Mouse (Mus musculus) myocyte (in vitro differentiated cells): ENCODE measurements around the gene Slc15a1.

Experiments used
- CEBPB ChIP-seq: IDR thresholded peaks from 2 replicates; pipeline ENCODE4 v1.6.1; 2011; ENCODE audit warnings: mild to moderate bottlenecking, moderate library complexity; ENCODE audit not compliant: poor library complexity, insufficient read depth, severe bottlenecking
- E2F4 ChIP-seq: IDR thresholded peaks from one replicate; pipeline ENCODE4 v1.6.1; 2011; ENCODE audit warnings: mild to moderate bottlenecking, control low read depth, moderate library complexity; ENCODE audit not compliant: insufficient read depth
- MAX ChIP-seq: IDR thresholded peaks from one replicate; pipeline ENCODE4 v1.6.1; 2011; ENCODE audit warnings: low read depth, mild to moderate bottlenecking, control low read depth
- MYOD1 ChIP-seq, 3 experiments: IDR thresholded peaks; one replicate each; pipeline ENCODE4 v1.6.1; 2011; ENCODE audit warnings: control low read depth in 2 of 3, low read depth in 2 of 3, mild to moderate bottlenecking in 2 of 3, moderate library complexity in 1 of 3; ENCODE audit not compliant: insufficient read length in 2 of 3, control insufficient read depth in 1 of 3
- MYOG ChIP-seq, 3 experiments: IDR thresholded peaks; one replicate each; pipeline ENCODE4 v1.6.1; 2011; ENCODE audit warnings: control low read depth in 2 of 3, low read depth in 2 of 3, mild to moderate bottlenecking in 2 of 3; ENCODE audit not compliant: insufficient read length in 2 of 3, control insufficient read depth in 1 of 3, insufficient read depth in 1 of 3
- POLR2A ChIP-seq: IDR thresholded peaks from one replicate; pipeline ENCODE4 v1.6.1; 2011; ENCODE audit warnings: low read depth, mild to moderate bottlenecking, control low read depth, moderate library complexity; ENCODE audit not compliant: insufficient read length
- POLR2AphosphoS2 ChIP-seq: IDR thresholded peaks from one replicate; pipeline ENCODE4 v1.6.1; 2011; ENCODE audit warnings: low read depth, control low read depth; ENCODE audit not compliant: insufficient read length
- SRF ChIP-seq: IDR thresholded peaks from one replicate; pipeline ENCODE4 v1.6.1; 2011; ENCODE audit warnings: low read depth; ENCODE audit not compliant: control insufficient read depth, insufficient read length
- TCF12 ChIP-seq: IDR thresholded peaks from one replicate; pipeline ENCODE4 v1.6.1; 2011; ENCODE audit warnings: mild to moderate bottlenecking, control low read depth; ENCODE audit not compliant: poor library complexity, insufficient read depth, severe bottlenecking
- TCF3 ChIP-seq: IDR thresholded peaks from one replicate; pipeline ENCODE4 v1.6.1; 2011; ENCODE audit warnings: low read depth, control low read depth; ENCODE audit not compliant: insufficient read length
- USF1 ChIP-seq: IDR thresholded peaks from one replicate; pipeline ENCODE4 v1.6.1; 2011; ENCODE audit warnings: low read depth, mild to moderate bottlenecking, control low read depth, moderate library complexity

- no peak for TF ChIP-seq POLR2A
- no peak for TF ChIP-seq USF1
- no peak for TF ChIP-seq MAX
- no peak for TF ChIP-seq MYOG (IDR thresholded peaks at IDR 0.05; ENCODE audit: control insufficient read depth in 1 of 3, insufficient read depth in 1 of 3, insufficient read length in 2 of 3, low read depth in 2 of 3)
- no peak for TF ChIP-seq TCF12
- TF ChIP-seq E2F4: no peak
- no peak for TF ChIP-seq CEBPB
- no peak for TF ChIP-seq POLR2AphosphoS2
- no peak for TF ChIP-seq SRF
- TF ChIP-seq MYOD1 (IDR thresholded peaks at IDR 0.05; ENCODE audit: control insufficient read depth in 1 of 3, insufficient read length in 2 of 3, low read depth in 2 of 3): no peak
- no peak for TF ChIP-seq TCF3
Observed at GRCm38 (mm10) chr14:121497800-121498199, 7.3 kb downstream of the Slc15a1 start.
